Mouse (Mus musculus) heart, adult 2 months (tissue): ENCODE results near the gene Cplane1. TPM values are rescaled to one million over a fixed set of nuclear protein-coding genes. Genes with fewer than 3 reads are reported as not detected.
A peak's percentile ranks its signal among the peaks of the same experiment; 100 is the strongest.
"Not testable (repeated sequence)": the region's sequence is repeated elsewhere in the genome, so short reads cannot be mapped to it uniquely, and the experiment has no call there.

Experiments
- DNase-seq, 2 experiments: peaks; one replicate each; pipeline ENCODE4 v3.0.0; 2021
- H3K27ac ChIP-seq: fragments of 200-600 bp; 2 replicates; pipeline ENCODE4 v1.8.1; 2022
- H3K27me3 ChIP-seq: fragments of 200-500 bp; 2 replicates; pipeline ENCODE4 v1.6.1; 2012; ENCODE audit warnings: mild to moderate bottlenecking, low read length, inconsistent platforms, mixed read lengths; ENCODE audit not compliant: control insufficient read depth, insufficient read depth
- H3K36me3 ChIP-seq: fragments of 200-500 bp; 2 replicates; pipeline ENCODE4 v1.6.1; 2012; ENCODE audit warnings: low read length, inconsistent platforms; ENCODE audit not compliant: control insufficient read depth, insufficient read depth
- H3K4me1 ChIP-seq: fragments of 200-500 bp; 2 replicates; pipeline ENCODE4 v1.6.1; 2011; ENCODE audit warnings: low read length; ENCODE audit not compliant: control insufficient read depth, insufficient read depth
- H3K4me3 ChIP-seq: fragments of 200-600 bp; 2 replicates; pipeline ENCODE4 v1.8.1; 2022
- H3K79me2 ChIP-seq: fragments of 200-500 bp; replicated peaks from 2 replicates; pipeline ENCODE4 v1.6.1; 2012; ENCODE audit warnings: mild to moderate bottlenecking, inconsistent platforms, low read length, moderate library complexity, mixed read lengths; ENCODE audit not compliant: control insufficient read depth, insufficient read depth
- H3K9ac ChIP-seq: fragments of 200-500 bp; 2 replicates; pipeline ENCODE4 v1.6.1; 2012; ENCODE audit warnings: low read depth, mild to moderate bottlenecking, control low read depth, inconsistent platforms, low read length, mixed read lengths
- CTCF ChIP-seq: fragments of 200-600 bp; IDR thresholded peaks from 2 replicates; pipeline ENCODE4 v1.8.1; 2022; ENCODE audit warnings: antibody characterized with exemption, mild to moderate bottlenecking, moderate library complexity
- EP300 ChIP-seq: fragments of 200-500 bp; IDR thresholded peaks from 2 replicates; pipeline ENCODE4 v1.6.1; 2011; ENCODE audit warnings: low read depth, low read length, control low read depth; ENCODE audit not compliant: insufficient read depth
- POLR2A ChIP-seq: fragments of 200-500 bp; IDR thresholded peaks from 2 replicates; pipeline ENCODE4 v1.6.1; 2011; ENCODE audit warnings: mild to moderate bottlenecking, low read depth, low read length, control low read depth; ENCODE audit not compliant: insufficient read depth
- WGBS: fragments of 180-500 bp; shearing (Covaris S2); methylation state at CpG from one replicate; pipeline ENCODE4 v1.1.7; 2018; 5-methylcytosine and 5-hydroxymethylcytosine counted together
- intact Hi-C: fragments of 180-260 bp; cut with DNase I; formaldehyde crosslinking; loops from one replicate; pipeline ENCODE4 v1.15.1; 2025
- polyA plus RNA-seq: library from polyadenylated mRNA; depleted of rRNA; stranded (reverse); fragments of >200 nt; gene quantifications from 2 replicates; pipeline ENCODE4 v1.2.3, GENCODE M21; 2012
- total RNA-seq, 2 experiments: library from RNA; stranded (reverse); gene quantifications; 2 replicates each; pipeline ENCODE4 v1.2.3; 2021

The Cplane1 gene
- total and polyA plus RNA-seq, 3 experiments, result 1.7 to 4.7 (median 4.2) TPM

GRCm38 (mm10) chr15:8169266-8169746 lies 400 bp downstream of the Cplane1 start:
- Histone ChIP-seq H3K36me3 (no peaks in the 10 kb centered on the region), H3K9ac (peak overlapping the region; percentile 96), H3K27ac (peak overlapping the region; percentile 75), H3K79me2 (peaks cover 2% of the 10 kb centered on the region; the same call in 1 of the 2 replicates), H3K27me3 (no peaks in the 10 kb centered on the region), H3K4me3 (peak overlapping the region; percentile 99), H3K4me1 (no peaks in the 10 kb centered on the region)
- WGBS, result under 1% methylated on average over 25 of the region's 25 CpGs
- no peak for DNase-seq
- intact Hi-C loops, result loop anchor here (5.0 kb wide), 1 partner anchor 62 kb away; the partner anchor contains the start of gene Nup155
- TF ChIP-seq POLR2A (no peak), EP300 (no peak), CTCF (no peak)

- Histone ChIP-seq H3K4me1 (no peaks in the 10 kb centered on the region), H3K27ac (no peak overlapping the region), H3K79me2 (no peaks in the 10 kb centered on the region), H3K27me3 (no peaks in the 10 kb centered on the region), H3K9ac (no peak overlapping the region), H3K4me3 (no peak overlapping the region), H3K36me3 (no peaks in the 10 kb centered on the region; the same call in 1 of the 2 replicates)
- 93% methylated on average over 3 of the region's 3 CpGs for WGBS
- TF ChIP-seq EP300 (no peak), POLR2A (no peak), CTCF (no peak)
- intact Hi-C loops, result no loop called here
- no peak for DNase-seq
Measured at GRCm38 (mm10) chr15:8189563-8189962, 20.7 kb downstream of the Cplane1 start.

GRCm38 (mm10) chr15:8190435-8190834 lies 21.5 kb downstream of the Cplane1 start:
- no peaks in the 10 kb centered on the region for H3K27me3 ChIP-seq
- DNase-seq, result no peak
- no peaks in the 10 kb centered on the region for H3K79me2 ChIP-seq
- no peaks in the 10 kb centered on the region for H3K4me1 ChIP-seq
- no peak for TF ChIP-seq POLR2A
- no peak for TF ChIP-seq CTCF
- no peak overlapping the region for H3K27ac ChIP-seq
- no peak overlapping the region for H3K4me3 ChIP-seq
- WGBS, result 87% methylated on average over 3 of the region's 3 CpGs
- intact Hi-C loops, result no loop called here
- H3K36me3 ChIP-seq, result no peaks in the 10 kb centered on the region; the same call in 1 of the 2 replicates
- no peak overlapping the region for H3K9ac ChIP-seq

- no peak for DNase-seq
- H3K79me2 ChIP-seq, result no peaks in the 10 kb centered on the region
- H3K27ac ChIP-seq, result no peak overlapping the region
- no peaks in the 10 kb centered on the region for H3K27me3 ChIP-seq
- no peak overlapping the region for H3K9ac ChIP-seq
- H3K4me3 ChIP-seq, result no peak overlapping the region
- H3K36me3 ChIP-seq, result no peaks in the 10 kb centered on the region; the same call in 1 of the 2 replicates
- no peaks in the 10 kb centered on the region for H3K4me1 ChIP-seq
- TF ChIP-seq EP300 (no peak), CTCF (peak; percentile 34)
- intact Hi-C loops, result no loop called here
Measured at GRCm38 (mm10) chr15:8200317-8200716, 31.4 kb downstream of the Cplane1 start.

GRCm38 (mm10) chr15:8208362-8208761 lies 39.5 kb downstream of the Cplane1 start:
- TF ChIP-seq CTCF, result no peak
- TF ChIP-seq EP300, result no peak
- no peak for TF ChIP-seq POLR2A
- H3K9ac ChIP-seq, result no peak overlapping the region
- WGBS, result 89% methylated on average over 6 of the region's 6 CpGs
- no peaks in the 10 kb centered on the region for H3K4me1 ChIP-seq
- no peak overlapping the region for H3K4me3 ChIP-seq
- H3K36me3 ChIP-seq, result no peaks in the 10 kb centered on the region
- H3K27ac ChIP-seq, result no peak overlapping the region
- intact Hi-C loops, result no loop called here
- no peaks in the 10 kb centered on the region for H3K27me3 ChIP-seq
- H3K79me2 ChIP-seq, result no peaks in the 10 kb centered on the region
- no peak for DNase-seq

GRCm38 (mm10) chr15:8214811-8215210 lies 45.9 kb downstream of the Cplane1 start:
- WGBS, result 93% methylated on average over 13 of the region's 13 CpGs
- no peaks in the 10 kb centered on the region for H3K79me2 ChIP-seq
- intact Hi-C loops, result no loop called here
- DNase-seq, result no peak
- no peaks in the 10 kb centered on the region for H3K4me1 ChIP-seq
- H3K27me3 ChIP-seq, result no peaks in the 10 kb centered on the region
- H3K9ac ChIP-seq, result no peak overlapping the region
- H3K36me3 ChIP-seq, result no peaks in the 10 kb centered on the region; the same call in 1 of the 2 replicates
- no peak overlapping the region for H3K4me3 ChIP-seq
- no peak overlapping the region for H3K27ac ChIP-seq
- TF ChIP-seq CTCF (no peak), POLR2A (no peak), EP300 (no peak)

GRCm38 (mm10) chr15:8234167-8234566 lies 65.3 kb downstream of the Cplane1 start:
- DNase-seq, intact Hi-C loops, H3K4me3 ChIP-seq, H3K79me2 ChIP-seq, H3K27me3 ChIP-seq, H3K36me3 ChIP-seq, H3K4me1 ChIP-seq, H3K9ac ChIP-seq, H3K27ac ChIP-seq: not testable (repeated sequence)
- 68% methylated on average over 1 of the region's 1 CpGs for WGBS
